Mouse (Mus musculus): Measurements from ENCODE around the gene Csmd2. TPM values are rescaled to one million over a fixed set of nuclear protein-coding genes. Genes with fewer than 3 reads are reported as not detected.

Gene Csmd2
- polyA plus RNA-seq, 1 experiment from 2014 or later, result 0.03 TPM

DNA sequence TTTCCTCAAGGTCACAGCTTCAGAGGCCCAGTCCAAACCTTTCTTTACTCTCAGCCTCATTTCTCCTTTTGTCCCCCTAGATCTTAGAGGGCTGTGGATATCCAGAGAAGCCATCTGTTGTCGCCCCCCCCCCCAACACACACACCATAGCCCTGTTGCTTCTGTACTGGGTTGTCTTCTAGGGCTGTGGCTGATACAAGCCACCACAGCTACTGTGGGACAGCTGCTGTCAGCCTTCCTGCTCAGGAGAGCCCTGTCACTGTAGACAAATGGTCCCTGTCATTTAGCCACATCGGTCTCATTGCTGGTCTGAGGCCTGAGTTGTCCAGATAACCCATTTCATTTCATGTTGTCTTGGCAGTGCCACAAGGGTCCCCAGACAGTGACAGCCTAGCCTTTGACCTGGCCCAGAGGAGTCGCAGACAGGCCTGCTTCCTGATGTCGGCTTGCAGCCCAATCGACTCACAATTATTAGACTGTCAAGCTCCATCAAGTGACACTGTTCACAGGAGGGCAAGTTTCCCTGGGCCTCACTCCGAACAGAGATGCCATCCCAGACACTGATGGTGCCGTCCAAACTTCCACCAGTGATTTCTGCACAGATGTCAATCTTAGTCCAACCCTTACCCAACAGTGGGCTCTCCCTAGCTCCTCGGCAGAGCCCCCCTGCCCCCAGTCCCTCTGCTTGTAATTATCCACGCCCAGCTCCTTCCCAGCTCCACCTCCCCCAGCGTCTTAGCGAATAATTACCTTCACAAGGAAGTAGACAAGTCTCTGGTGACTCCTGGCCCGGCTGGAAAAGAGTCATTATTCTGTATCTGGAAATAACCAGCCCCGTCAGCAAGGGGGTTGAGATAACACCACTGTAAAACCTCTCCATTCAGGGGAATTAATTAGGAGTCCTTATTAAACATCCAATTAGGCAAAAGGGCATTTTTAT, 240.0 kb downstream of the Csmd2 start:
- no peaks in the 10 kb centered on the region for H3K4me1 ChIP-seq (replicated peaks; ENCODE audit: control insufficient read depth, insufficient read depth, low read length)
- no peak overlapping the region for H3K4me3 ChIP-seq (ENCODE audit: low read depth, low read length)
- no peaks in the 10 kb centered on the region for H3K27me3 ChIP-seq (replicated peaks; ENCODE audit: control insufficient read depth, insufficient read depth, low read length)
- DNase-seq (ENCODE audit: low spot score) (no peak), ATAC-seq (replicated peaks; ENCODE audit: low FRiP score) (no peak)
- no peaks in the 10 kb centered on the region for H3K9me3 ChIP-seq (ENCODE audit: control insufficient read depth, low read length)
- H3K4me2 ChIP-seq, result no peak overlapping the region
- no peak overlapping the region for H3K27ac ChIP-seq (ENCODE audit: low read depth, low read length)
- H3K9ac ChIP-seq (ENCODE audit: low read depth, low read length), result no peak overlapping the region
- no peaks in the 10 kb centered on the region for H3K36me3 ChIP-seq (ENCODE audit: control insufficient read depth, insufficient read depth, low read length)
- 51% methylated on average over 13 of the region's 13 CpGs for WGBS

- Histone ChIP-seq H3K4me3 (ENCODE audit: low read depth, low read length) (no peak overlapping the region), H3K36me3 (ENCODE audit: control insufficient read depth, insufficient read depth, low read length) (no peaks in the 10 kb centered on the region), H3K9ac (ENCODE audit: low read depth, low read length) (no peak overlapping the region), H3K27me3 (replicated peaks; ENCODE audit: control insufficient read depth, insufficient read depth, low read length) (no peaks in the 10 kb centered on the region), H3K9me3 (ENCODE audit: control insufficient read depth, low read length) (no peaks in the 10 kb centered on the region), H3K4me2 (no peak overlapping the region), H3K4me1 (replicated peaks; ENCODE audit: control insufficient read depth, insufficient read depth, low read length) (no peaks in the 10 kb centered on the region), H3K27ac (ENCODE audit: low read depth, low read length) (no peak overlapping the region)
- WGBS, result 79% methylated on average over 13 of the region's 13 CpGs
- ATAC-seq (replicated peaks; ENCODE audit: low FRiP score) (no peak), DNase-seq (ENCODE audit: low spot score) (no peak)
Measured at GRCm38 (mm10) chr4:128233458-128233857, 245.8 kb downstream of the Csmd2 start.

- 35% methylated on average over 1 of the region's 1 CpGs for WGBS
- no peaks in the 10 kb centered on the region for H3K4me1 ChIP-seq (replicated peaks; ENCODE audit: control insufficient read depth, insufficient read depth, low read length)
- no peak for ATAC-seq (replicated peaks; ENCODE audit: low FRiP score)
- H3K4me2 ChIP-seq, result no peak overlapping the region
- H3K9ac ChIP-seq (ENCODE audit: low read depth, low read length), result no peak overlapping the region
- H3K9me3 ChIP-seq (ENCODE audit: control insufficient read depth, low read length), result no peaks in the 10 kb centered on the region
- H3K27me3 ChIP-seq (replicated peaks; ENCODE audit: control insufficient read depth, insufficient read depth, low read length), result no peaks in the 10 kb centered on the region
- no peak for DNase-seq (ENCODE audit: low spot score)
- no peaks in the 10 kb centered on the region for H3K36me3 ChIP-seq (ENCODE audit: control insufficient read depth, insufficient read depth, low read length)
- no peak overlapping the region for H3K27ac ChIP-seq (ENCODE audit: low read depth, low read length)
- H3K4me3 ChIP-seq (ENCODE audit: low read depth, low read length), result no peak overlapping the region
Measured at GRCm38 (mm10) chr4:128239113-128239512, 251.5 kb downstream of the Csmd2 start.

DNA sequence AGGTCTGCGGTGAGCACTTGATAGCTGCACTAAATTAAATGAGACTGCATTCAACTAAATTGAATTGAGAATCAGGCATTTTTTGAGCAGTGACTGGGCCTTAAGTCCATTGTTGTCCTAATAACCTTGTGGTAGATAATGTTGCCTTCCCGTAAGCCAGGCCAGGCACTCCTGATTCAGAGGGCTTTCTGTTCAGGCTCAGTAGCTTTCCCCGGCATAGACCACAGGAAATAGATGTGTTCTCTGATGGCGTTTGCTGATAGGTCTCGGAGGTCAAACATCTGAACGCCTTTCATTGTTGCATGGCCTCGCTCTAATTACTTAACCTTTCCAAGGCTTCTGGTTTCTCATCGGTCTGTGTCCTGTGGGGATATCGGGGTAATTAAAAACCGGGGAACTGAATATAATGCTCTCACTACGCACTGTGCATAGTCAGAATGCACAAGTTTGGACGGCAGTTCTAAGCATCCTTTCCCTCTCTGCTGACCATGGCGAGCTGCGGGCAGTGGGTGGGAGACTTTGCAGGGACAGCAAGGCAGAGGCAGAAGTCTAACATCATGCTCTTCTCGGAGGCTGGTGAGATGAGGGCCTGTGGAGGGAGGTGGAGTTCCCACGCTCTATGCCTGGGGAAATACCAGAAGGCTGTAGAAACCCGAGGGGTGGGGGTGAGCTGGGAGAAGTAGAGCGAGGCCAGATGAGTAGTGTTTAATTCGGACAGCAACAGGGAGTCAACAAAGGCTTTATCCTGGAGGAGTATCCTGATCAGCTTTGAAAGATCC, 253.6 kb downstream of the Csmd2 start:
- H3K36me3 ChIP-seq (ENCODE audit: control insufficient read depth, insufficient read depth, low read length), result no peaks in the 10 kb centered on the region
- WGBS, result 46% methylated on average over 19 of the region's 19 CpGs
- H3K27ac ChIP-seq (ENCODE audit: low read depth, low read length), result no peak overlapping the region
- H3K9me3 ChIP-seq (ENCODE audit: control insufficient read depth, low read length), result no peaks in the 10 kb centered on the region
- DNase-seq (ENCODE audit: low spot score), result no peak
- H3K27me3 ChIP-seq (replicated peaks; ENCODE audit: control insufficient read depth, insufficient read depth, low read length), result no peaks in the 10 kb centered on the region
- no peak for ATAC-seq (replicated peaks; ENCODE audit: low FRiP score)
- H3K4me2 ChIP-seq, result no peak overlapping the region
- no peak overlapping the region for H3K4me3 ChIP-seq (ENCODE audit: low read depth, low read length)
- H3K9ac ChIP-seq (ENCODE audit: low read depth, low read length), result no peak overlapping the region
- H3K4me1 ChIP-seq (replicated peaks; ENCODE audit: control insufficient read depth, insufficient read depth, low read length), result no peaks in the 10 kb centered on the region

DNA sequence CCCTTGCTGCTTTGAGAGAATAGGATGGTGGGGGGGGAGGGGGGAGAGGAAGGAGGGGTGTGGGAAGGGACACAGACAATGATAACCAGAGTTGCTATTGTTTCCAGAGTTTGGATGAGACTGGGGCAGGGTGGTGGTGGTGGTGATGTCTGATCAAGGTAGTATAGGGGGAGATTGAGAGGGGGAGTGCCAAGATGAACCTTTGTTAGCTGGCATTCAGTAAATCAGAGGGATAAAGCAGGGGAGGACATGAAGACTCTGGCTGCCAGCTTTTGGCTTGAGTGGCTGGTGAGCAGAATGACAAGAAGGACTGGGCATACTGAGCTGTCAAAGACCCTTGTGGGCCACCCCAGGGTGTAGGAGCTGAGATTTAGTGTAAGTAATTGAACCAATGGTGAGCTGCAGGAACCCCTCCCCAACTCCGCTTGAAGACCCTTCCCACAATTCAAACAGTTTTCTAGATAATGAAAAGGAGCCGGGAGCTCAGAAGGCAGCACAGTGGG, 254.2 kb downstream of the Csmd2 start:
- Histone ChIP-seq H3K4me2 (no peak overlapping the region), H3K9me3 (ENCODE audit: control insufficient read depth, low read length) (no peaks in the 10 kb centered on the region), H3K27ac (ENCODE audit: low read depth, low read length) (no peak overlapping the region), H3K27me3 (replicated peaks; ENCODE audit: control insufficient read depth, insufficient read depth, low read length) (no peaks in the 10 kb centered on the region), H3K4me1 (replicated peaks; ENCODE audit: control insufficient read depth, insufficient read depth, low read length) (no peaks in the 10 kb centered on the region), H3K36me3 (ENCODE audit: control insufficient read depth, insufficient read depth, low read length) (no peaks in the 10 kb centered on the region), H3K4me3 (ENCODE audit: low read depth, low read length) (no peak overlapping the region), H3K9ac (ENCODE audit: low read depth, low read length) (no peak overlapping the region)
- DNase-seq (ENCODE audit: low spot score) (no peak), ATAC-seq (replicated peaks; ENCODE audit: low FRiP score) (no peak)
- WGBS, result 72% methylated on average over 2 of the region's 2 CpGs

GRCm38 (mm10) chr4:128245201-128245600, 257.5 kb downstream of the Csmd2 start:
- no peak for ATAC-seq (replicated peaks; ENCODE audit: low FRiP score)
- Histone ChIP-seq H3K9me3 (ENCODE audit: control insufficient read depth, low read length) (no peaks in the 10 kb centered on the region; the same call in 1 of the 2 replicates), H3K9ac (ENCODE audit: low read depth, low read length) (no peak overlapping the region), H3K36me3 (ENCODE audit: control insufficient read depth, insufficient read depth, low read length) (no peaks in the 10 kb centered on the region), H3K4me1 (replicated peaks; ENCODE audit: control insufficient read depth, insufficient read depth, low read length) (no peaks in the 10 kb centered on the region), H3K4me3 (ENCODE audit: low read depth, low read length) (no peak overlapping the region), H3K27ac (ENCODE audit: low read depth, low read length) (no peak overlapping the region), H3K27me3 (replicated peaks; ENCODE audit: control insufficient read depth, insufficient read depth, low read length) (no peaks in the 10 kb centered on the region), H3K4me2 (no peak overlapping the region)
- WGBS, result 15% methylated on average over 2 of the region's 2 CpGs
- DNase-seq (ENCODE audit: low spot score), result no peak

DNA sequence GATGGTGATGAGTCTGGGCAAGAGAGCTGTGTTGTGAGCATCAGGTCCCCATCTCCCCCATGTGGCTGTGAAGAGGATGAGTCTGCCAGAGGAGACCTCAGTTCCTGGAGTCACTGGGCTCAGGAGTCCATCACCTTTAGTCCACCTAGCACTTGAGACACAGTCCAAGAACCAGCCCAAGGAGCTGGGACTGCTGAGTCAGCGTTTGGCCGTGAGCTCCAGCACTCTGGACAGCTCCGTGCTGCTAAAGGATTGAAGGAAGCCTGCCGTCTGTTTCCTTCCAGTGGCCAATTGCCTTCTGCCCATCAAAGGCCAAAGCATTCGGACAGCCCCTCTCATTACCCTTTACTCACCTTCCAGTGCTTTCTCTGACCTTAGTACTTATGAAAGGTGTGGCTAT, 261.0 kb downstream of the Csmd2 start:
- Histone ChIP-seq H3K9me3 (ENCODE audit: control insufficient read depth, low read length) (no peaks in the 10 kb centered on the region; the same call in 1 of the 2 replicates), H3K4me1 (replicated peaks; ENCODE audit: control insufficient read depth, insufficient read depth, low read length) (no peaks in the 10 kb centered on the region), H3K27ac (ENCODE audit: low read depth, low read length) (no peak overlapping the region), H3K9ac (ENCODE audit: low read depth, low read length) (no peak overlapping the region), H3K36me3 (ENCODE audit: control insufficient read depth, insufficient read depth, low read length) (no peaks in the 10 kb centered on the region), H3K4me2 (no peak overlapping the region), H3K4me3 (ENCODE audit: low read depth, low read length) (no peak overlapping the region), H3K27me3 (replicated peaks; ENCODE audit: control insufficient read depth, insufficient read depth, low read length) (no peaks in the 10 kb centered on the region)
- WGBS, result 17% methylated on average over 5 of the region's 5 CpGs
- DNase-seq (ENCODE audit: low spot score) (peak; percentile 47), ATAC-seq (replicated peaks; ENCODE audit: low FRiP score) (no peak)

- no peak for DNase-seq (ENCODE audit: low spot score)
- Histone ChIP-seq H3K36me3 (ENCODE audit: control insufficient read depth, insufficient read depth, low read length) (no peaks in the 10 kb centered on the region), H3K9ac (ENCODE audit: low read depth, low read length) (no peak overlapping the region), H3K27ac (ENCODE audit: low read depth, low read length) (no peak overlapping the region), H3K27me3 (replicated peaks; ENCODE audit: control insufficient read depth, insufficient read depth, low read length) (no peaks in the 10 kb centered on the region), H3K4me1 (replicated peaks; ENCODE audit: control insufficient read depth, insufficient read depth, low read length) (no peaks in the 10 kb centered on the region), H3K9me3 (ENCODE audit: control insufficient read depth, low read length) (no peaks in the 10 kb centered on the region), H3K4me2 (no peak overlapping the region), H3K4me3 (ENCODE audit: low read depth, low read length) (no peak overlapping the region)
- ATAC-seq (replicated peaks; ENCODE audit: low FRiP score), result no peak
- 77% methylated on average over 5 of the region's 5 CpGs for WGBS
Measured at GRCm38 (mm10) chr4:128259211-128259610, 271.6 kb downstream of the Csmd2 start.

Measured in liver, embryonic 11.5 days (tissue).